Mouse (Mus musculus) intestine, embryonic 16.5 days (tissue): Measurements from ENCODE around the gene Bhlhe23. TPM values are rescaled to one million over a fixed set of nuclear protein-coding genes. Genes with fewer than 3 reads are reported as not detected.

ENCODE experiments used
- ATAC-seq: fragments of 200-750 bp; cut with Nextera tagmentation; 2 replicates; pipeline ENCODE4 v1.8.0; 2017; ENCODE audit warnings: moderate TSS enrichment, moderate library complexity
- H3K27ac ChIP-seq: fragments of 300-500 bp; sonication (generic); 2 replicates; pipeline ENCODE4 v1.5.1; 2014; ENCODE audit warnings: mild to moderate bottlenecking, low read length
- H3K27me3 ChIP-seq: fragments of 300-500 bp; sonication (generic); replicated peaks from 2 replicates; pipeline ENCODE4 v1.6.1; 2014; ENCODE audit warnings: low read length, control low read depth, mixed read lengths; ENCODE audit not compliant: control insufficient read depth, insufficient read depth
- H3K36me3 ChIP-seq: fragments of 300-500 bp; sonication (generic); 2 replicates; pipeline ENCODE4 v1.6.1; 2014; ENCODE audit warnings: low read length, control low read depth; ENCODE audit not compliant: control insufficient read depth, insufficient read depth
- H3K4me1 ChIP-seq: fragments of 300-500 bp; sonication (generic); 2 replicates; pipeline ENCODE4 v1.6.1; 2014; ENCODE audit warnings: low read length, control low read depth, mixed read lengths; ENCODE audit not compliant: control insufficient read depth, insufficient read depth
- H3K4me2 ChIP-seq: fragments of 300-500 bp; sonication (generic); 2 replicates; pipeline ENCODE4 v1.6.1; 2014; ENCODE audit warnings: low read depth, low read length, control low read depth
- H3K4me3 ChIP-seq: fragments of 300-500 bp; sonication (generic); 2 replicates; pipeline ENCODE4 v1.5.1; 2014; ENCODE audit warnings: mild to moderate bottlenecking, low read length
- H3K9ac ChIP-seq: fragments of 300-500 bp; sonication (generic); 2 replicates; pipeline ENCODE4 v1.6.1; 2014; ENCODE audit warnings: low read depth, low read length
- H3K9me3 ChIP-seq: fragments of 300-500 bp; sonication (generic); 2 replicates; pipeline ENCODE4 v1.6.1; 2016; ENCODE audit warnings: low read length, control low read depth; ENCODE audit not compliant: control insufficient read depth
- WGBS: fragments of 180-500 bp; shearing (Covaris S2); extraction: QIAGEN DNeasy Blood & Tissue Kit; methylation state at CpG from one replicate; pipeline ENCODE4 v1.1.7; 2014; 5-methylcytosine and 5-hydroxymethylcytosine counted together
- polyA plus RNA-seq: library from polyadenylated mRNA; unstranded; fragments of >200 nt; fragmentation: Nextera tagmentation; extraction: Ambion mirVana; gene quantifications from 2 replicates; pipeline ENCODE4 v1.2.1, GENCODE M21; 2015

Gene Bhlhe23
- polyA plus RNA-seq, 1 experiment from 2014 or later, result not detected

DNA sequence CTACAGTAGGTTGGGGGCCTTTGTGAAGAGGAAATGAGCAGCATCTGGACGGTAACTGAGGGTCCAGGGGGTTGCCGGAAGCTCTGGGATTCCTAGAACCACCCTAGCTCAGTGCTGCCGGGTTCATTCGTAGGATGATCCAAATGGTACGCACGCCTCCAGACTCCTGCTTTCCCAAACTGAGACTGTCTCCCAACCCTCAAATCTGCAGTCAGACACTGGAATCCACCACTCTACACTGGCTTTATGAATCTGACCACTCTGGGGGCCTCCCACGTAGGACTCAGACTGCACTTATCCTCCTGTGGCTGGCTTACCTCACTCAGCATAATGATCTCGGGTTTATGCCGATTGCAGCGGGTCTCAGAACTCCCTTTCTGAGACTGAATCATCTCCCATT, 32.8 kb upstream of the Bhlhe23 start:
- Histone ChIP-seq H3K4me2 (no peak overlapping the region), H3K36me3 (no peaks in the 10 kb centered on the region), H3K4me1 (no peaks in the 10 kb centered on the region), H3K27me3 (peaks cover 2% of the 10 kb centered on the region; the same call in 1 of the 2 replicates), H3K4me3 (no peak overlapping the region), H3K27ac (no peak overlapping the region), H3K9me3 (no peaks in the 10 kb centered on the region), H3K9ac (no peak overlapping the region)
- 75% methylated on average over 10 of the region's 10 CpGs for WGBS
- ATAC-seq, result no peak

DNA sequence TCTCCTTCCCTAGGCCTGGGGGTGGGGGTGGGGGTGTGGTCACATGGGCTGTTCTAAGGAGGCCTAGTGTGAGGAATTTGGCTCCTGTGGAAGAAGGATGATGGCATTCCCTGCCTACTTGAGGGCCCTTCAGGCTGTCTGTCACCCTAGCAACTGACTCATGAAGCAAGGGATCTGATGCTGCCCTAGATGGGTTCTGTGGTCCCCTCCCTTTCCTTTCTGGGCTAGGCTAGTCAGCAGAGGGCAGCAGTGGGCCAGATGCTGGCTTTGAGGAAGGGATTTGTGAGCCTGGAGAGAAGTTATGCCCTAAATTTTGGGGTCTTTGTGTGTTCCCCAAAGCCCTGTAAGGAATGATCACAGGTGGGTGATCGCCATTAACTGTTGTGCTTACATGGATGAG, 29.3 kb upstream of the Bhlhe23 start:
- 50% methylated on average over 1 of the region's 1 CpGs for WGBS
- H3K36me3 ChIP-seq, result no peaks in the 10 kb centered on the region
- no peak overlapping the region for H3K27ac ChIP-seq
- no peaks in the 10 kb centered on the region for H3K9me3 ChIP-seq
- H3K4me1 ChIP-seq, result no peaks in the 10 kb centered on the region
- peaks cover 2% of the 10 kb centered on the region; the same call in 1 of the 2 replicates for H3K27me3 ChIP-seq
- no peak overlapping the region for H3K9ac ChIP-seq
- H3K4me3 ChIP-seq, result no peak overlapping the region
- no peak overlapping the region for H3K4me2 ChIP-seq
- no peak for ATAC-seq

- H3K4me2 ChIP-seq, result no peak overlapping the region
- no peak overlapping the region for H3K9ac ChIP-seq
- H3K27ac ChIP-seq, result no peak overlapping the region
- no peaks in the 10 kb centered on the region for H3K27me3 ChIP-seq
- no peaks in the 10 kb centered on the region for H3K4me1 ChIP-seq
- ATAC-seq, result no peak
- no peaks in the 10 kb centered on the region for H3K9me3 ChIP-seq
- 55% methylated on average over 4 of the region's 4 CpGs for WGBS
- no peak overlapping the region for H3K4me3 ChIP-seq
- H3K36me3 ChIP-seq, result no peaks in the 10 kb centered on the region
Observed at GRCm38 (mm10) chr2:180796008-180796407, 19.3 kb upstream of the Bhlhe23 start.

DNA sequence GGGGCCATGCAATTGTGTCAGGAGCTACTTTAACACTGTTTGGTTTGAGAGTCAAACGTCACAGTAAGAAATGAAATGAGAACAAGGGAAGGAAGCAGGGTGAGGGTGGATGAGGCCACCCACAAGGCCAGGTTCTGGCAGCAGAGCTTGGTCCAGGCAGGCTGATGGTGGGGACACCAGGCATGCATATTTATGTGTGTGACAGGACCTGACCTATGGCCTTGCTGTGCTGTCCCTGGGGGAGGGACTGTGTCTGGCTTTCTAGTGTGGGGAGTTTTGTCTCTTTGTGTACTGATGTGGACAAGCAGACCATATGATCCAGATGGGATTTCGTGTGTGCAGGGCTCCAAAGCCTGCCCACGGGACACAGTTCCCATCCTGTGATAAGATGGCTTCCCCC, 18.9 kb upstream of the Bhlhe23 start:
- Histone ChIP-seq H3K9me3 (no peaks in the 10 kb centered on the region), H3K4me3 (no peak overlapping the region), H3K9ac (no peak overlapping the region), H3K27me3 (no peaks in the 10 kb centered on the region; the same call in 1 of the 2 replicates), H3K4me2 (no peak overlapping the region), H3K36me3 (no peaks in the 10 kb centered on the region), H3K4me1 (no peaks in the 10 kb centered on the region), H3K27ac (no peak overlapping the region)
- ATAC-seq, result no peak
- WGBS, result 50% methylated on average over 3 of the region's 3 CpGs

- H3K27ac ChIP-seq, result no peak overlapping the region
- ATAC-seq, result no peak
- no peak overlapping the region for H3K4me2 ChIP-seq
Observed at GRCm38 (mm10) chr2:180794422-180794821, 17.7 kb upstream of the Bhlhe23 start.

DNA sequence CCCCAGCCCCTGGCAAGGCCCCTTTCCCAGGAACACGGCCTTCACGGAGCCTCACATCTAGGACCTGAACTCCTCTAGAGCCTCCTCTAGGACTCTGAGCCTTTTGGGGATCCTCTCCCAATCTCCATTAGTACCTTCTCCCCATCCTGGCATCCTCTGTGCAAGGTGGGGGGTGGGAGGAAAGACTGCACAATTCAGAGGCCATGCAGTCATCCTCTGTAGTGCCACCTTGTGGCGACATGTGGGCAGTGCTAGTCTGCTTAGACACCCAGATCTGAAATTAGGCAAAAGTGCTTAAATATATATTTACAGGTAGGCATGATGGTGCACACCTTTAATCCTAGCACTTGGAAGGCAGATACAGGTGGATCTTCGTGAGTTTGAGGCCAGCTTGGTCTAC, 15.0 kb upstream of the Bhlhe23 start:
- H3K4me1 ChIP-seq, result no peaks in the 10 kb centered on the region
- no peak overlapping the region for H3K4me2 ChIP-seq
- H3K27ac ChIP-seq, result no peak overlapping the region
- H3K36me3 ChIP-seq, result no peaks in the 10 kb centered on the region
- 47% methylated on average over 4 of the region's 4 CpGs for WGBS
- no peak overlapping the region for H3K9ac ChIP-seq
- no peaks in the 10 kb centered on the region for H3K9me3 ChIP-seq
- no peak for ATAC-seq
- H3K4me3 ChIP-seq, result no peak overlapping the region
- no peaks in the 10 kb centered on the region; the same call in 1 of the 2 replicates for H3K27me3 ChIP-seq

More at GRCm38 (mm10) chr2:180794422-180794821, 17.7 kb upstream of the Bhlhe23 start:
- Histone ChIP-seq H3K27me3 (no peaks in the 10 kb centered on the region; the same call in 1 of the 2 replicates), H3K4me3 (no peak overlapping the region), H3K9ac (no peak overlapping the region), H3K9me3 (no peaks in the 10 kb centered on the region), H3K36me3 (no peaks in the 10 kb centered on the region), H3K4me1 (no peaks in the 10 kb centered on the region)
- WGBS, result 93% methylated on average over 2 of the region's 2 CpGs

- no peaks in the 10 kb centered on the region for H3K36me3 ChIP-seq
- H3K27ac ChIP-seq, result no peak overlapping the region
- no peak overlapping the region for H3K4me3 ChIP-seq
- H3K9ac ChIP-seq, result no peak overlapping the region
- 12% methylated on average over 7 of the region's 7 CpGs for WGBS
- H3K9me3 ChIP-seq, result no peaks in the 10 kb centered on the region
- no peak overlapping the region for H3K4me2 ChIP-seq
- H3K4me1 ChIP-seq, result no peaks in the 10 kb centered on the region
- no peaks in the 10 kb centered on the region; the same call in 1 of the 2 replicates for H3K27me3 ChIP-seq
- ATAC-seq, result no peak
Observed at GRCm38 (mm10) chr2:180788843-180789242, 12.1 kb upstream of the Bhlhe23 start.

GRCm38 (mm10) chr2:180788386-180788785, 11.7 kb upstream of the Bhlhe23 start:
- no peak for ATAC-seq
- 9% methylated on average over 2 of the region's 2 CpGs for WGBS

DNA sequence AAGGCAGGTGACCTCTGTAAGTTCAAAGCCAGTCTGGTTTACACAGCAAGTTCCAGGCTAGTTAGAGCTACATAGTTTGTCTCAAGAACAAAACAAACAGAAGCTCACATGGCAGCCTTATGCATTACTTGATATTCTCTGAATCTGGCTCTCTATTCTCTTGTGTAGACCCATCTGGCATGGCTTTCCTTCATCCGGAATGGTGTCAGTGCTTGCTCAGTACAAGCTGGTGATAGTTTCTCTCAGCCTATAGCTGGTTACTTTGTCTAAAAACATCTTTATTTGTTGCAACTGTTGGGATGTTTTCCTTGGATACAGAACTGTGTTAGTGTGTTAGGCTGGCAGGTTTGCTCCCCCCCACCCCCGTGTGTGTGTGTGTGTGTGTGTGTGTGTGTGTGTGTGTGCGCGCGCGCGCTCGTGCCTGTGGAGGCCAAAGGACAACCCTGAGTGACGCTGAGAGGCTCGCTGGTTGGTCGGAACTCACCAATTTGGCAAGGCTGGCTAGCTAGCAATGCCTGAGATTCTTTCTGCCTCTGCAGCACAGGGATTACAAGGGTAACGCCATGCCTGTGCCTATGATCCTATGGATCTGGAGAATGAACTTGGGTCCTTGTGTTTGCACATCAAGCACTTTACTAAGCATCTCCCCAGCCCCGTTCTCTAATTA, 11.0 kb upstream of the Bhlhe23 start:
- no peak for ATAC-seq
- 77% methylated on average over 13 of the region's 13 CpGs for WGBS

More at GRCm38 (mm10) chr2:180788386-180788785, 11.7 kb upstream of the Bhlhe23 start:
- no peak overlapping the region for H3K9ac ChIP-seq
- no peaks in the 10 kb centered on the region for H3K4me1 ChIP-seq
- H3K27me3 ChIP-seq, result no peaks in the 10 kb centered on the region; the same call in 1 of the 2 replicates
- H3K36me3 ChIP-seq, result no peaks in the 10 kb centered on the region
- no peak overlapping the region for H3K4me3 ChIP-seq
- H3K27ac ChIP-seq, result no peak overlapping the region
- no peaks in the 10 kb centered on the region for H3K9me3 ChIP-seq
- H3K4me2 ChIP-seq, result no peak overlapping the region

GRCm38 (mm10) chr2:180786732-180787131, 10.0 kb upstream of the Bhlhe23 start:
- no peaks in the 10 kb centered on the region for H3K9me3 ChIP-seq
- H3K36me3 ChIP-seq, result no peaks in the 10 kb centered on the region
- no peak overlapping the region for H3K4me3 ChIP-seq
- H3K4me2 ChIP-seq, result no peak overlapping the region
- H3K27me3 ChIP-seq, result no peaks in the 10 kb centered on the region; the same call in 1 of the 2 replicates
- no peak for ATAC-seq
- H3K27ac ChIP-seq, result no peak overlapping the region
- H3K9ac ChIP-seq, result no peak overlapping the region
- H3K4me1 ChIP-seq, result no peaks in the 10 kb centered on the region

More for the DNA sequence above, 11.0 kb upstream of the Bhlhe23 start:
- no peaks in the 10 kb centered on the region for H3K36me3 ChIP-seq
- H3K27me3 ChIP-seq, result no peaks in the 10 kb centered on the region; the same call in 1 of the 2 replicates
- no peak overlapping the region for H3K4me2 ChIP-seq
- H3K4me3 ChIP-seq, result no peak overlapping the region
- no peaks in the 10 kb centered on the region for H3K4me1 ChIP-seq
- no peak overlapping the region for H3K9ac ChIP-seq
- H3K27ac ChIP-seq, result no peak overlapping the region
- no peaks in the 10 kb centered on the region for H3K9me3 ChIP-seq
